Mouse (Mus musculus): ENCODE measurements at regions not wholly inside any gene's neighbourhood (a gene's known extent, or its start where the extent isn't known, plus 50 kb on each side); places are given as distances from the start of the nearest gene placed in this dataset.

DNA sequence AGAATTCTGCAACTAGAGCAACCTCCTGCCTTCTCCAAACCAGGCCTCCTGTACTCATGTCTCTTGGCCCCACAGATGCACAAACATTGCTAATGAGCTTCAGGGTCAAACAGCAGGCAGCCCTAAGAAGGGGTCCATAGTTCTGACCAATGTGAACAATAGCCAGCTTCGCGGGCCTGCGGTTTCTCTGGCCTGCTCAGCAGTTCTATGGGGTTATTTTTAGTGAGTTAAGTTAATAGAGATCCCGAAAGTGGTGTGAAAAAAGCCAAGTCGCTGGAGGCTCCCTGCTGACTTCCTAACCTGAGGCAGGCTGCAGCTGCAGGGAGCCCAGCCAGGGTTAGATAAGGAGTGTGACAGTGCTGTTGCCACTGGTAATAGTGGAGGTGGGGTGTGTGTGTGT lies 106.6 kb downstream of the Pdcd6ip start:
- DNase-seq (ENCODE audit: low spot score in 2 of 2) = no peak

DNA sequence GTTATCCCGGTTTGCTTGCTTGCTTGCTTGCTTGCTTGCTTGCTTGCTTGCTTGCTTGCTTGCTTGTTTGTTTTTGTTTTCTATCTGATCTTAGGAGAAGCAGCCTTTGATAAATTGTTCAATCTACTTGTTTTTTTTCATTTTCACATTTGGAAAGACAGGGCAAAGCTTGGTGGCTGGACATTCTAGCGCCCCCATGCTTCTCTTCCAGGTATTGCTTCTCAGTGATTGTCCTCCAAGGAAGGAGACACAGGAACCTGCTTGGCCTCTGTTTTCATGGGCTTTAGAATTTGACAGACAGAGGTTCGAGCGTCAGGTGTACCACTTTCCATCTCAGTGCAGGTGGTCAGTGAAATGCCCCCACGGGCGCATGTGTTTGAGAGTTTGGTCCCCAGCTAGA lies 120.8 kb downstream of the Pdcd6ip start:
- peak in 1 of 2 experiments; percentile 21 for DNase-seq (ENCODE audit: low spot score in 2 of 2)

DNA sequence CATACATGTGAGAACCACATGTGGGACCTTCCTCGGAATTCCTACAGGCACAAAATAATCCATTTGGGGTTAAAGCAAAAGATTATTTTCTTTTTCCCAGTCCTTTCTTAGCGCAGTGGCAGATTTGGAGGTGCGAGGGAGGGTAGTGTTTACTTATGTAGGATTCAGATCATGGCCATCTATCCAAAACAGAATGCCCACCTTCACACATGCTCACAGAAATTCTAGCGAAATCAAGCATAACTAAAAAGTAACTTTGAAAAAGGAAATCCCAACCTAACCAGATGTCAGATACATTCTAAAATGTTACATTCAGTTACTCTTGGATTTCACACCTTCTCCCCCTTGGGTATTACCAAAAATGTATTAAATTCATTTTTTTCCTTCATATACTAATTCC lies 121.6 kb downstream of the Pdcd6ip start:
- no peak for DNase-seq (ENCODE audit: low spot score in 2 of 2)

DNA sequence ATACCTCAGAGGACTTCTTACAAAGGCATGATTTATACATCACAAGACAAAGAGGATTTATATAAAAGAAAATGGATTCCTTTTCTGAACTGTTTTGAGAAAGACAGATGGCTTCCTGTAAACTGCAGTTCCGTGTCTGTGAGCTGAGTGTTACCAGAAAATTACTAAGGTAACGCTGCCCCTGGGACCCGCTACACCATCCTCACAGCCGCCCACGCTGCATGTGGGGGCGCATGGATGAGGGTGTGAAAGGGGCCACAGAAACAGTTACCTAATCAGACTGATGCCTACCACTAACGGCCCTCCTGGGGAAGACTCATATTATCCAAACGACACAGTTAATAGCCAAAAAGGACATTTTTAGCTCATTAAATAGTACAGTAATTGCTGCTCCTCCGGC lies 129.8 kb downstream of the Pdcd6ip start:
- DNase-seq (ENCODE audit: low spot score in 2 of 2) = peak; percentile 19

DNA sequence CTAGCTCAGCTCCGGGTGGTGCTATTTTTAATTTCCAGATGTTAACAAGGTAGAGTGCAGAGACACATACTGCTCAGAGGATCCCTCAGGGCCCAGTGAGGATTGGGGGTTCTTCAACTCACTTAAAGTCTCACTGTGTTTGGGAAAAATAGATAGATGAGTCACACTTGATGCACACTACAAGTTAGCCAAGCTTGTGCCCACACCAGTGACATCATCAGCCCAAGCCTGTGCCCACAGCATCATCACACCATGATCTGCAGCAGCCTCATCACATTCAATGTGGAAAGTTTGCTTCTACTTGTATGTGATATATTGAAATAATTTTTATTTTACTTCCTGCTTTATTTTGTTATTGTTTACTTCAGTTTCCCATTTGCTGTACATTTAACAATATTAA lies 139.2 kb downstream of the Pdcd6ip start:
- no peak for DNase-seq (ENCODE audit: low spot score in 2 of 2)

DNA sequence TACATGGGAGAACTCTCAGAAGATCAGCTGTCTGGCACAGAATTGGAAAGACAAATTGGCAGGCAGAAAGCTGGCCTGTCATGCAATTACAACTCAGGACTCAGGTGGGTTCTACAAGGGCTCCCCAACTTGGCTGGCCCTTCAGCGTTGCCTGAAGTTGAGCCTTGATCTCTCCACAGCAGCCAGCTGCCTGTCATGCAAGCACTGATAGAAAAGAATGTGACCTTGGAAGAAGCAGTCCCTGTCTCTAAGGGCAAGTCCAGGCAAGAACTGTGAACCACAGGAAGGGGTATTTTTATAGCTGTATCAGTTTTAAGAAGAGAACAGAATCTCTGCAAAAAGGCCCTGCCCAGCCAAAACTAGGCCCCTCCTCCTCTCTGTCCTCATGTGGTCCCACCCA lies 140.4 kb downstream of the Pdcd6ip start:
- no peak for DNase-seq (ENCODE audit: low spot score in 2 of 2)

DNA sequence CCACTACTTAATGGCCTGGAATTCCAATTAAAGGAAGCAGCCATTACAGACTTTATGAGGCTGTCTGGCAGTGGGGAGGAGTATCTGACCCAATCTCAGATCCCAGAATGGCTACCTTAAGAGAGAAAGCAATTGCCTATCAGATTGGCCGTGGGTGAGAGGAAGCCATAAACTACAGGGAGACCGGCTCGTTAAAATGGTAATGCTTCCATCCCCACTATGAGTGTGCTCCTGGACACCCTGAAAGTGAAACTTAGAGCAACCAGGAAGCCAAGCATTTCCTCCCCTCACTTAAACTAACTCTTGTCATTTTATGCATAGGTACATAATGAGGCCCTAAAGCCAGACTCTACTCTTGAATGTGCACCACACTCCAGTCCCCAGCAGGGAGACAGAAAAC lies 141.4 kb downstream of the Pdcd6ip start:
- no peak for DNase-seq (ENCODE audit: low spot score in 2 of 2)

DNA sequence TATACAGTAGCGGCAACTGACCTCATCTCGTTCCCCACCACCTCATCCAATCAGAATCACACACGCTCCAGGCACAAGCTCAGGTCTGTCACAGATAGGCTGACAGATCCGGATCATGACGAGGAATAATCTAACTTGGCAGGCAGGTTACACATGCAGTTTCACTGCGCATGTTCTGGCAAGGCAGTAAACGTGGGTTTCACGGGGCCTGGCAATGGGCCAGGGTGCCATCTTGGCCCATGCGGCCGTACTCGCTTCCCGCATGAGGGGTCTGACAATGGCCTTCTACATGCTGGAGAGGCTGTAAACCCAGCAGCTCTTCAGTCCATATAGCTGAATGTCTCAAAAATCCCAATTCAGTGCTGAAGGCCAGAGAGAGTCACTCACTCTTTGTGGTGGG lies 154.1 kb downstream of the Pdcd6ip start:
- no peak for DNase-seq (ENCODE audit: low spot score in 2 of 2)

DNA sequence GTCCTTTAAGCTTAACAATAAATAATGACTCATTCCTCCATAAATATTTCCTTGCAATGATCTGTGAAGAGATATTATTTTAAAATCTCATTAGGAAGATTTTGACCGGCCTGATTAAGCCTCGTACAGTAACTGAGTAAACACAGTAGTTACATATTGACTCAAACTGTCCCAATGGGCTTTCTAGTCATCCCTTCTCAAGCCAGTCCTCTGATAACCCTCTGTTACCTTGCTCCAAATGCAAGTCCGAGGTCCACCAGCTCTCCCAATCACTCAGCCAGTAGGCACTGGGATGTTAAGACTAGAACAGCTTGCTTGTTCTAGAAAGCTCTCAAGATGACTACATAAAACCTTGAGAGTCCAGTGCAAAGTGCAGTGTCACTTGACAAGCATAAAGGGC lies 160.6 kb downstream of the Pdcd6ip start:
- no peak for DNase-seq (ENCODE audit: low spot score in 2 of 2)

DNA sequence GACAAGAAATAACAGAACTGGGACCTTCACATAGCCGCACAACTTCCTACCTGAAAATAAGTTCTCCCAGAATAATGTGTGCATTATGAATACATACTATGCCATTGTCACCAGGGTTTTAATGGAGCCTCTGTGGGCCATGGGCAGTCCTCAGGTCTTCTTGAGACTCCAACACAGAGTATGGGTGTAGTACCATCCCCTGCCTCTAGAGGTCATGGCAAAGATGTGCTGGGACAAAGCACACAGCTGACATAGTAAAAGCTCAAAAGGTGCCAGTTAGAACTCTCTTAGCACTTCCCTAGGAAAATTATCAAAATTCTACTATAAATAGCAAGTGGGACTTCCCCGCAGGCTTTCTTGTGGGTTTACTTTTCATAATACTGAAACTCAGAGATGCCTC lies 179.5 kb downstream of the Pdcd6ip start:
- peak in 1 of 2 experiments; percentile 64 for DNase-seq (ENCODE audit: low spot score in 2 of 2)

DNA sequence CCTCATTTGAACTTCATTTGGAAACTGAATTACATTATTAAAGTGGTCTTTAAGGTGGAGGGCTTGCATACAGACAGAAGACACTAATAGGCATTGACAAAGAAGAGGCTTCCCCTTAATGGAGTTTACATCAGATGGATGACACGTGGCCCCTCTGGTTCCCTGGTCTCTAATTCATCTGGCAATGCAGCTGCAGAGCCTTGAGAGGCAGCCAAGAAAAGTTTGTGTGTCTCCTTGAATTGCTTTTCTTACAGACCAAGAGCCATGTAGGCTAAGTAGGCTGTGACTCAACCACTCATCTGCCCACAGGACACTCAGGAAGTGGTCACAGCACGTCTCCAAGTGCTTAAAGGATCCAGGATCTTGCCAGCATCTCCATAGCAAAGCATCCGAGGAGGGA lies 183.8 kb downstream of the Pdcd6ip start:
- no peak for DNase-seq (ENCODE audit: low spot score in 2 of 2)

DNA sequence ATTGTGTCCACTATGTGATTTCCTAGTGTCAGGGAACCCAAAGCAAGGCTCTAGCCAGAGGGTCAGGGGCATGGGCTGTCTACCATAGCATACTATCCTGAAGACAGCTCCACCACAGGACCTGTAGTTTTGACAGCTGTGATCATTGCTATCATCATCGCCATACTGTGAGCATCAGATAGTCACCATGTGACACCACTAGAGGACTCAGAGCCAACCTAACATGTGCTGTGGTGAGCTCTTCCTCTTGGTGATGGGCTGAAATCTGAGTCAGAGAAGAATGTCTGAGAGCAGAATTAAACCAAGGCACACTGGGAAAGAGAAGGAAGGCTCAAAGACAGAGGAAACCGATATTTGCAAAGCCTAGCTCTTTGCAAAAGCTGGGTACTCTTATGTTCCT lies 184.9 kb downstream of the Pdcd6ip start:
- no peak for DNase-seq (ENCODE audit: low spot score in 2 of 2)

DNA sequence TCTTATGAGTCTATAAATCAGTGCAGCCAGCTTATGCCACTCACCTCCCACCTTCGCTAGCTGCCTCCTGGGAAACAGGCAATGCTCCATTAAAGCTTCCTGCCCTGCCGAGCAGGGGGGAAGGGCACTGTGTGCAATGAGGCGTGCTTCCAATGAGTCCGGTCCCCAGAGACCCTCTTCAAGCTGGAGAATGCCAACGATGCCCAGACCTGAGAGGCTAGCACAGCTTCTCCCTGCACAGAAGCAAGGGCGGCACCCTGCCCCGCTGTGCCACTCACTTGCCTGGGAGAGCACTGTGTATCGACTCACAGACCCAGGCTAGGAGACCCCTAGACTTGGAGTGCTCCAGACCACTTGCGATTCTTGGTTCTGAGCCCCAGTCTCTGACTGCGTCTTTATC lies 188.3 kb downstream of the Pdcd6ip start:
- DNase-seq (ENCODE audit: low spot score in 2 of 2) = no peak

DNA sequence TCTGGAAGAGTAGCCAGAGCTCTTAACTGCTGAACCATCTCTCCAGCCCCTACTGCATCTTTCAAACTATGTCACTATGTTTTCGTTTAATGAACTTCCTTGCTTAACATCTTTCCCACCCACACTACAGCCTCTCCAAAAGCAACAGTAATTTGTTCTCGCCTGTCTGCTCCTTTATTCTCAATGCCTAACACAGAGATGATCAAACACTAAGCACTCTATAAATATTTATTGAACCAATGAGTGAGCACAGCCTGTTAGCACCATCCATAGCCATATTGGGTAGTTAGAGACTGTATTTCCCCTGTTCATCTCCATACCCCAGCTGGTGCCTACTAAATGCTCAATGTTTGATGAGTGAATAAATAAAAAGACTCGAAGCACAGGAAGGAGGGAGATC lies 189.6 kb downstream of the Pdcd6ip start:
- DNase-seq (ENCODE audit: low spot score in 2 of 2) = no peak

DNA sequence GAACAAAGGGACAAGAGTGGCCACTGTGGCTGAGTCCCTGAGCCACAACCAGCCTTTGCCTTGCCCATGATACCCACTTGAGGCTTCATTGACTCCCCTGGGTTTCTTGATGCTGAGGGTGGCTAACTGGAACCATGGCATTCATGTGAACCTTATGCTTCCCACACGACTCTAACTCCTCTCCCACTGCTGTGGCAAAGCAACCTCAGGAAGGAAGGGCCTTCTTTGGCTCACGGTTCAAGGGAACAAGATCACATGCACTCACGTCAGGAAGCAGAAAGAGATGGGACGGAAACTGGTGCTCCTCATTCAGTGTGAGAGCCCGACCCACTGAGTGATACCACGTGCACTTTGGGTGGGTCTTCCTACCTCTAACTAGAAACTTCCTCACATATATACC lies 190.3 kb downstream of the Pdcd6ip start:
- no peak for DNase-seq (ENCODE audit: low spot score in 2 of 2)

DNA sequence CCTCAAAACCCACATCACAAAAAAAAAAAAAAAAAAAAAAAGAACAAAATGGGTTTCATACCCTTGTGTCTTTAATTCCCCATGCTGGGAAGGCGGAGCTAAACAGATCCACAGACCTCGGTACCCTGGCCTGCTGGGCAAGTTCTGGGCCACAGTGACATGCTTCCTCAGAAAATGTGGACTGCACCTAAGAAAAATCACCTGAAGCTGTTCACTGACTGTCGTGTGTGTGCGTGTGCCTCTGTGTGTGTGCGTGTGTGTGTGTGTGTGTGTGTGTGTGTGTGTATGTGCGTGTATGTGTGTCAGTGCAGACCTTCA lies 192.4 kb downstream of the Pdcd6ip start:
- DNase-seq (ENCODE audit: low spot score in 2 of 2) = no peak

DNA sequence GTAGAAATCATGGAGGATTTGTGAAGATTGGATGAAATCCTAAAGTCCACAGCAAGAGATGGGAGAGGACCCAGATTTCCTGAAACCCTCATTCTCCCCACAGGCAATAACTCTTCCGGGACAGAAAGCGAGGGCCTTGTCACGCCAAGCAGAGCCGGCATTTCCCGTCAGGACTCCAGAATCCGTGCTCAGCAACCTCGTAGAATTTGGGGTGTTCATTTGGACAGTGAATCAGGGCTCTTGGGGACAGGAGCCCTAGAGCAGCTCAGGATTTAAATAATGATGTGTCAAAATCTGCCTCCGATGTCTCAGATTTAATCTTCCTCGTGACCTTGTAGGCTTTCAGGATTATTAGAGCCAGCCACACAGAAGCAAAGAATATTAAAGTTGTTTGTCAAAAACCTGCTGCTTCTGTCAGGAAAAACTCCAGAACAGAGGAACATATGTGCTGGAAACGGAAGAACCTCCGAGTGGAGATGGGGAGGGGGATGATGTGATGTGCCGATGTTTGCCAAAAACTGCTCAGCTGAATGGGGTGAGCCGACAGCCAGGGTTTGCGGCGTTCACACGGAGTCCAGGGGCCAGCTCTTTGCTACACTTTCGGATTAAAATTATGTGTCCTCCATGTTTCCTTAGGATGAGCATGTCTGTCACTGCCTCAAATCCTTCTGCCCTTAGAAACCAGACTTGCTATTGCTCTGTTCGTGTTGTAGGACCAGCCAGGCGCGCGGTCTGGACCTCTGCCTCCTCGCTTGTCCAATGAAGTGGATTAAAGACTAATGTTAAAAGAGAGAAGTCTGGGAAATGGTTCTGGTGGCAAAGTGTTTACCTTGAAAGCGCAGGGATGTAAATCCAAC lies 193.0 kb downstream of the Pdcd6ip start:
- no peak for DNase-seq (ENCODE audit: low spot score in 2 of 2)

DNA sequence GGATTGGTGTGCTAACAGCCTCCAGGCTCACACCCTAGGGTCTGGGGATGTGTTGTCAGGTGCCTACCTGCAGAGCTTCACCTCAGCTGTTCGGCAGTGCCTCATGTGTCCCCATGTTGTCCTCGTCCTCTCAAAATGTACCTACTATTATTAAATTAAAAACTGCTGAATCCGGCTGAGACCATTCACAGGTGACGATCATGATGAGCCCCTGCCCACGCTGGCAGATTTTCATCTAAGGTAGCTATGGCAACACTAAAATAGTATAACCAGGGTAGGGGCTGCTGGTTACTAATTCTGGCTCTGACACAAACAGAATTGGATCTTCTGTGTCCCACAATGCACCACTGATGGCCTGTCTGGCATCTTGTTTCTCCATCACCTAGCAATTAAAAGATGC lies 196.8 kb downstream of the Pdcd6ip start:
- peak in 1 of 2 experiments; percentile 12 for DNase-seq (ENCODE audit: low spot score in 2 of 2)

DNA sequence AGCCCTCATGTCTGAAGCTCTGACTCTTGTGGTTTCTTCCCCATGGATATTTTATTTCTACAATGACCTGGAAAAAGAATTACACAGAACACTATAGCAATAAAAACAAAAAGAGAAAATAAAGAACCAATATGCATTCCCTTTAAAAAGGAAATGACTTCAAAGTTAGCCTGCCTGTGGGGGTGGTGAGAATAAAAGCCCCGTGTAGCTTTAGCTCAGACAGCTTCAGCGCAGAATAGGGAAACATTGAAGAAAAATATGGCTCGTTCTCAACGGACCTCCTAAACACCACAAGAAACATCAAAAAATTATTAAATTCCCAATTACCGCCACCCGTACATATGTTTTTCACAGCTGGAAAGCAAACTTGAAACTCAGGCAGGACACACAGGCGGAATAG lies 198.7 kb downstream of the Pdcd6ip start:
- no peak for DNase-seq (ENCODE audit: low spot score in 2 of 2)

DNA sequence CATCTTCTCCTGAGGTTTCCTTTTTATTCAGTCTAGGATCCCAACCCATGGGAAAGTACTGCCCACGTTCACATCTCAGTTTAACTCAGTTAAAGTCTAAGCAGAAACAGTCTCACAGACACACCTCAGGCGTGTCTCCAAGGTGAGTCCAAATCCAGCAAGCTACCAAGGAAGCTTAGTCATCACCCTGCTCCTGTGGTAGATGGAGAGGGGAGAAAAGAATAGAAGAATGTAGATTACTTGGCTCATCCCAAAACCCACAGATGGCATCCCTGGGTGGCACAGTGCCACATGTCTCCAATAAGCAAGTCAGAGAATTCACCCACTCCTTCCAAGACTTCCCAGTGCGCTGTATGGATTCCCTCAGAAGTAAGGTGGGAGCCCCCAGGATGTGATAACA lies 199.2 kb downstream of the Pdcd6ip start:
- peak; percentile 75 to 84 for DNase-seq (ENCODE audit: low spot score in 2 of 2)

DNA sequence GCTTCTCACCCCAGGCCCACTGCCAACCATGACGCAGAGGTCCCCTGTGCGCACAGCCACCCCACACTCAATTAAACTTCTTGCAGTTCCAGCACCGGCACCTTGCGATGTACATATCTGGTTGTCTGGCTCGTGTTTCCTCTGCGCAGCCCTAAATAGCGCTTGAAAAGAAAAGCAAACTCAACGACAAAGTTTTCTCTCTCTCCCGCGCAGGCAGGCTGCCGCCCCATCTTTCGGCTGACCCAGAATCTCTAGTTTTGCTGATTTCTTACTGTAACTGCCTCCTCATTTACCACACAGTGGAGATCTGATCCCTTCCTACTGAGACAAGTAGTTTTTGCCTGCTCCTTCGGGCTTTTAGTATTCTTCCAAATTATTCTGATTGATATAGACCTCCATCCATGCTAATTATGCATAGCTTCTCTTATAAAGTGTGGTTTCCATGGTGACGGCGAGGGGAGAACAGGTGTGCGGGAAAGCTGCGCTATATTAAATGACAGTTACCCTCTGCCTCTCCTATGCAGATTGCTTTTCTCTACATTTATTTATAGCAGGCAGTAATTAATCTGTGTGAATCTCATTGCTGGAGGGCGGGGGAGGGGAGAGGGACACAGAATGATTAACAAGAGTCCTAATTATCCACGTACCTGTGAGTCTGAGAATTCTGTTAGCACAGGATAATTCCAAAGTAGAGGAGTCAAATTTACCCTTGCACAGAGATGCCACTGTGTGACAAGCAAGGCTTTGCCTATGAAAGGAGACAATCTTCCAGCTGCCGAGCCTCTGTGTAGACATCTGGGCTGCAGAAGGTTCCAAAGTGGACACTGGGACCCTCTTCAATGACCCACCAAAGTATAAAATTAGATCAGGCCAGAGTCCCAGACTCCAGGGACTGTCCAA lies 200.2 kb downstream of the Pdcd6ip start:
- peak; percentile 56 to 69 for DNase-seq (ENCODE audit: low spot score in 2 of 2)

DNA sequence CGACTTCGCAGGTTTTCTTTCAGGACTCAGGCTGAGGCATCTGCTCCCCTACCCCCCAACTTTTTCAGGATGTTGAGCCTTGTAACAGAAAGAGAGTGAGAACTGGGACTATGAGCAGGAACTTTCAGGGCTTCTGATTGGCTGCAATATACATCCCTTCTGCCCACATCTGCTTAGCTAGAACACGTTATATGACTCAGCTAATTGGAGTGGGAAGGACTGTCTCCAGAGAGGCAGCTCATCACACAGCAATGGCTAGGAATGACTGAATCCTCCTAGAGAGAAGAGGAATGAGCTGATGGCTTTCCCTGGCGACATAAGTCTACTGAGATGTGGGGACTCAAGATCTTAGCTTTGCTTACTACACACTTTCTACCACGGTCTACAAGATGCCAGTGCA lies 208.8 kb downstream of the Pdcd6ip start:
- no peak for DNase-seq (ENCODE audit: low spot score in 2 of 2)

Measured in layer of hippocampus, adult 8-10 months (tissue).